Mouse (Mus musculus) kidney, adult 2 months (tissue): ENCODE results near the gene Marcks.

ENCODE experiments used
- CTCF ChIP-seq: fragments of 200-500 bp; conservative IDR thresholded peaks from 2 replicates; pipeline ENCODE4 v1.5.1; 2011; ENCODE audit warnings: low read depth, mild to moderate bottlenecking, control low read depth, low read length, moderate library complexity, mixed read lengths; ENCODE audit not compliant: insufficient read depth, insufficient read length
- POLR2A ChIP-seq: fragments of 200-500 bp; IDR thresholded peaks from one replicate; pipeline ENCODE4 v1.6.1; 2011; ENCODE audit warnings: low read depth, low read length, control low read depth

- TF ChIP-seq POLR2A (no peak), CTCF (no peak)
Measured at GRCm38 (mm10) chr10:37106303-37106702, 32.4 kb downstream of the Marcks start.
